Mouse (Mus musculus): ENCODE results near the gene Pef1.

DNA sequence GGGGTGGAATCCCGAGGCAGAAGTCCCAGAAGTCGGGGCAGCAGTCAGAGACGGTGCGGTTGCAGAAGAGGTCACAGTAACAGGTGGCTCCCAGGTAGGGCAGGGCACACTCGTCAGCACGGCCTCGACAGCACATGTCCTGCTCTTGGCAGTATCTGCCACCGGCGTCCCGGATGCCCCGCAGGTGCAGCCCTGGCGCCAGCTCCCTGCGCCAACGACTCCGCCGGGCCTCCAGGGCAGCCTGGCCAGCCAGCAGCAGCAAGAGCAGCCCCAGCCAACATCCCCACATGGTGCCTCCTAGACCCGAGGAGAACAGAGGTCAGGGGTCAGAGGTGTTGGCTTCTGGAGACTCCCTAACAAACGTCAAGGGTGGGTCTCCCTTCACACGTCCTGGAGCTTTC lies 71.6 kb downstream of the Pef1 start:
- TF ChIP-seq CTCF (IDR thresholded peaks at IDR 0.05; ENCODE audit: low read depth, low read length) (no peak), POLR2A (IDR thresholded peaks at IDR 0.05; ENCODE audit: insufficient read depth, low read length) (no peak)

All from ES-Bruce4 (cell line).